Mouse (Mus musculus) adrenal gland, adult 18-20 months (tissue): Measurements from ENCODE around the gene Iqcn. TPM values are rescaled to one million over a fixed set of nuclear protein-coding genes. Genes with fewer than 3 reads are reported as not detected.

ENCODE experiments used
- DNase-seq, 2 experiments: peaks; one replicate each; pipeline ENCODE4 v3.0.0; 2021 to 2022; ENCODE audit warnings: low spot score in 2 of 2
- total RNA-seq, 2 experiments: library from RNA; stranded (reverse); gene quantifications; 1 replicate in 1 of 2; 2 replicates in 1 of 2; pipeline ENCODE4 v1.2.3; 2021

The Iqcn gene
- total RNA-seq, 2 experiments from 2014 or later: 0.10 TPM; not detected in 1

GRCm38 (mm10) chr8:70753151-70753550, 49.9 kb downstream of the Iqcn start:
- peak; percentile 44 to 80 for DNase-seq

- peak; percentile 83 to 86 for DNase-seq
Measured at GRCm38 (mm10) chr8:70754043-70754870, 51.0 kb downstream of the Iqcn start, which contains the start of gene Rab3a. Gene Rab3a, plus strand, starts transcription at chr8:70754679.

GRCm38 (mm10) chr8:70754871-70755660, 51.8 kb downstream of the Iqcn start:
- peak; percentile 62 to 65 for DNase-seq

- peak; percentile 34 to 37 for DNase-seq
Measured at GRCm38 (mm10) chr8:70755661-70756475, 52.6 kb downstream of the Iqcn start.

- no peak for DNase-seq
Measured at GRCm38 (mm10) chr8:70756476-70757040, 53.3 kb downstream of the Iqcn start.

GRCm38 (mm10) chr8:70757523-70758307, 54.5 kb downstream of the Iqcn start:
- DNase-seq: peak in 1 of 2 experiments; percentile 32

- DNase-seq: peak in 1 of 2 experiments; percentile 31
Measured at GRCm38 (mm10) chr8:70758308-70758615, 55.0 kb downstream of the Iqcn start.

- peak; percentile 51 to 58 for DNase-seq
Measured at GRCm38 (mm10) chr8:70758616-70759561, 55.6 kb downstream of the Iqcn start.

GRCm38 (mm10) chr8:70760350-70760749, 57.1 kb downstream of the Iqcn start:
- DNase-seq: no peak

- peak; percentile 84 to 85 for DNase-seq
Measured at GRCm38 (mm10) chr8:70760775-70761406, 57.6 kb downstream of the Iqcn start, which contains the start of gene Mpv17l2. Gene Mpv17l2, minus strand, starts transcription at chr8:70760946.

- no peak for DNase-seq
Measured at GRCm38 (mm10) chr8:70762118-70762517, 58.9 kb downstream of the Iqcn start.

GRCm38 (mm10) chr8:70763354-70763753, 60.1 kb downstream of the Iqcn start:
- peak; percentile 70 to 80 for DNase-seq

- no peak for DNase-seq
Measured at GRCm38 (mm10) chr8:70764026-70764425, 60.8 kb downstream of the Iqcn start.

- DNase-seq: no peak
Measured at GRCm38 (mm10) chr8:70764676-70765075, 61.4 kb downstream of the Iqcn start.

GRCm38 (mm10) chr8:70765329-70765728, 62.1 kb downstream of the Iqcn start:
- DNase-seq: no peak

GRCm38 (mm10) chr8:70765838-70766570, 62.7 kb downstream of the Iqcn start:
- no peak for DNase-seq

- DNase-seq: peak; percentile 61 to 63
Measured at GRCm38 (mm10) chr8:70766571-70767440, 63.5 kb downstream of the Iqcn start.
